In the genomic region with DNA sequence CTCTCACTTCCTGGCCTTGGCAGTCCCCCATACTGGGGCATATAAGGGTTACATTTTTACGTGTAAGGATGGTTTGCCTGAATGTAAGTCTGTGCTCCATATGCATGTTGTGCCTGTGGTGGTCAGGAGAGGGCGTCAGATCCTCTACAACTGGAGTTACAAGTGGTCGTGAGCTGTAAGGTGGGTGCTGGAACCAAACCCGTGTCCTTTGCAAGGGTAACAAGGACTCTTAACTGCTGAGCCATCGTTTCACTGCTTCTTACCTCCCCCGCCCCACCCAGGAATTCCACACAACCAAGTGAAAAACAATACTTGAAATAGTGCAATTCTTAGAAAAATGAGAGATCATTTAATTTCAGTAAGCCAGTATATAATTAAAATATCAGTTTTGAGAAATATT, we compare ENCODE assay signal across 26 mouse cellular contexts.
DNase-seq lines count a peak whose midpoint lies in the region; ATAC-seq and TF ChIP-seq lines count a peak whose summit lies in the region.
"Had no signal": no experiment of that assay in that cellular context is flagged by ENCODE, and none has a peak within 500 bp of the region (broad histone marks: within the 10 kb centered on the region; RNA-seq: fewer than 3 reads in every experiment).

No protein-coding gene starts in this region.

- DNase-seq in ES-E14 (ENCODE audit: low read depth, low spot score) (peak; percentile 8), ZHBTc4 (ENCODE audit: low read depth, low spot score) (peak; percentile 59)
- DNase-seq in stomach, postnatal 0 days (ENCODE audit: low spot score), result no peak
- no peak for DNase-seq in ovary, postnatal 10 days (ENCODE audit: low spot score)
- DNase-seq in kidney, adult 9 months, result no peak
- DNase-seq in left cerebral cortex, postnatal 36 days (ENCODE audit: low spot score in 2 of 2), result no peak
- DNase-seq: adrenal gland, adult 8-10 months; adrenal gland, postnatal 25 days; cerebellum, adult 18-20 months; cerebellum, adult 9-11 months; cerebellum, postnatal 25 days; embryo, embryonic 11 days; gastrocnemius, postnatal 25 days; heart, adult 2 months; heart, postnatal 14 days; heart, postnatal 4 days had no signal

- H3K4me2 ChIP-seq in stomach, postnatal 0 days (replicated peaks; ENCODE audit: low read depth), result no peak overlapping the region
- H3K4me2 ChIP-seq: embryonic facial prominence, embryonic 13.5 days; forebrain, embryonic 12.5 days; forebrain, embryonic 15.5 days; heart, embryonic 13.5 days; hindbrain, embryonic 14.5 days had no signal

- H3K27me3 ChIP-seq in stomach, postnatal 0 days (ENCODE audit: control insufficient read depth, insufficient read depth, low read length), result no peaks in the 10 kb centered on the region
- H3K27me3 ChIP-seq: embryonic facial prominence, embryonic 13.5 days; forebrain, embryonic 12.5 days; forebrain, embryonic 15.5 days; heart, embryonic 13.5 days had no signal

- H3K4me3 ChIP-seq in ES-E14 (ENCODE audit: insufficient read depth in 1 of 2, low read depth in 1 of 2, low read length in 2 of 2, poor library complexity in 1 of 2, severe bottlenecking in 1 of 2), result no peak overlapping the region
- H3K4me3 ChIP-seq in stomach, postnatal 0 days (ENCODE audit: low read depth, low read length), result no peak overlapping the region
- H3K4me3 ChIP-seq: embryonic facial prominence, embryonic 10.5 days; embryonic facial prominence, embryonic 13.5 days; erythroblast, embryonic 14.5 days; forebrain, embryonic 12.5 days; forebrain, embryonic 15.5 days; heart, adult 2 months; heart, embryonic 10.5 days; heart, embryonic 13.5 days had no signal

- ATAC-seq in stomach, postnatal 0 days (ENCODE audit: low FRiP score, low TSS enrichment), result no peak
- ATAC-seq: forebrain, embryonic 15.5 days; hindbrain, postnatal 0 days; intestine, postnatal 0 days had no signal

- no peak for TF ChIP-seq EP300 in stomach, postnatal 0 days (optimal IDR thresholded peaks at IDR 0.05)

- H3K9me3 ChIP-seq in ES-E14 (ENCODE audit: control insufficient read depth, insufficient read depth, low read depth, low read length), result no peaks in the 10 kb centered on the region
- H3K9me3 ChIP-seq in stomach, postnatal 0 days (ENCODE audit: control insufficient read depth, low read length), result no peaks in the 10 kb centered on the region
- H3K9me3 ChIP-seq: embryonic facial prominence, embryonic 10.5 days; embryonic facial prominence, embryonic 13.5 days; forebrain, embryonic 12.5 days; forebrain, embryonic 15.5 days; heart, embryonic 10.5 days; heart, embryonic 13.5 days had no signal

- no peaks in the 10 kb centered on the region for H3K36me3 ChIP-seq in ES-E14 (ENCODE audit: control insufficient read depth, insufficient read depth, low read length, poor library complexity, severe bottlenecking)
- H3K36me3 ChIP-seq in stomach, postnatal 0 days (ENCODE audit: control insufficient read depth, insufficient read depth, low read length), result no peaks in the 10 kb centered on the region
- H3K36me3 ChIP-seq: embryonic facial prominence, embryonic 10.5 days; embryonic facial prominence, embryonic 13.5 days; forebrain, embryonic 12.5 days; forebrain, embryonic 15.5 days; heart, embryonic 10.5 days; heart, embryonic 13.5 days had no signal

- no peak overlapping the region for H3K9ac ChIP-seq in ES-E14 (ENCODE audit: insufficient read depth, low read depth, low read length, poor library complexity, severe bottlenecking)
- H3K9ac ChIP-seq in stomach, postnatal 0 days (ENCODE audit: low read length), result no peak overlapping the region
- H3K9ac ChIP-seq: embryonic facial prominence, embryonic 13.5 days; forebrain, embryonic 12.5 days; forebrain, embryonic 15.5 days; heart, embryonic 13.5 days; hindbrain, embryonic 14.5 days had no signal

- TF ChIP-seq CTCF in stomach, postnatal 0 days (IDR thresholded peaks at IDR 0.05; ENCODE audit: low read depth), result peak; percentile 20; the same call in 1 of the 2 replicates

- no peak overlapping the region for H3K27ac ChIP-seq in ES-E14 (ENCODE audit: insufficient read depth, low read depth, low read length, poor library complexity, severe bottlenecking)
- no peak overlapping the region for H3K27ac ChIP-seq in stomach, postnatal 0 days (replicated peaks)
- H3K27ac ChIP-seq: embryonic facial prominence, embryonic 10.5 days; embryonic facial prominence, embryonic 13.5 days; forebrain, embryonic 12.5 days; forebrain, embryonic 15.5 days; heart, adult 2 months; heart, embryonic 10.5 days; heart, embryonic 13.5 days; hindbrain, embryonic 14.5 days; hindbrain, postnatal 0 days had no signal

- in situ Hi-C loops in ES-E14 (cut with MboI; ENCODE audit: low sequenced_read_pairs in 2 of 2, unreplicated experiment in 2 of 2), result no loop called here

- intact Hi-C loops in left cerebral cortex, postnatal 36 days (cut with DNase I), result no loop called here

- H3K4me1 ChIP-seq in ES-E14 (ENCODE audit: control insufficient read depth in 2 of 2, insufficient read depth in 2 of 2, low read length in 2 of 2, poor library complexity in 1 of 2), result peaks cover 0 to 3% of the 10 kb centered on the region in 2 experiments; a peak in 1 of 4 replicates
- H3K4me1 ChIP-seq in stomach, postnatal 0 days (replicated peaks; ENCODE audit: control insufficient read depth, insufficient read depth), result no peaks in the 10 kb centered on the region
- H3K4me1 ChIP-seq: embryonic facial prominence, embryonic 10.5 days; embryonic facial prominence, embryonic 13.5 days; heart, embryonic 10.5 days had no signal

- WGBS in stomach, postnatal 0 days, result 82% methylated on average over 6 of the region's 6 CpGs

TF ChIP-seq in ES-E14, 5 proteins besides CTCF, POLR2A, EP300 and RAD21:
- TF ChIP-seq ZC3H11A (IDR thresholded peaks at IDR 0.05; ENCODE audit: borderline replicate concordance, low read depth, low read length), result no peak
- TF ChIP-seq MAFK (IDR thresholded peaks at IDR 0.05; ENCODE audit: insufficient read depth, low read depth, low read length), result peak; percentile 56; the same call in 1 of the 2 replicates

Comparison
In these comparisons a context has a peak if more than half of its experiments do, and no peak if none do; other contexts are left out.
1. DNase-seq: peak in ES-E14 (single experiment) and ZHBTc4 (single experiment); none in stomach, postnatal 0 days (single experiment), ovary, postnatal 10 days (single experiment), kidney, adult 9 months (single experiment) and left cerebral cortex, postnatal 36 days (0 of 2).